ENCODE assay signal across 19 mouse cellular contexts in the genomic region with DNA sequence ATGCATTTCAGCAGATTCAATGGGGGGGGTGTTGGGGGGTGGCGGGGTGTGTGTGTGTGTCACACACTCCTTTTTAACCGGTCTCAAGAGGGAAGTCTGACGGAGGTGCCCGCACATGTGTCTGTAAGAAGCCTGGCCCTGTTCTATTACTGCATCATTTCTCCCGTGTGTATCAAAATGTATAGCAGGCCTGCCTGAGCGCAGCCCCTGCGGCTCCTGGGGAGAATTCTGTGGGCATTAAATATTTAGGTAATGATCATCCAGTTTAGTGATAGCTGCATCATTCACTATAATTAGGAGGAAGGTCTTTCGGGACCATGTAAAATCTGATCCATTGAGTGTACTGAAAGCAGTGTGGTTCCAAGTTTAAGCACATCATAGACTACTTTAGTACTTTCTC.
"Had no signal": no experiment of that assay in that cellular context is flagged by ENCODE, and none has a peak within 500 bp of the region (broad histone marks: within the 10 kb centered on the region; RNA-seq: fewer than 3 reads in every experiment).

No protein-coding gene starts in this region.

- H3K4me3 ChIP-seq: liver, embryonic 15.5 days; lung, embryonic 15.5 days; megakaryocyte, embryonic 14.5 days; midbrain, embryonic 13.5 days; midbrain, embryonic 15.5 days; stomach, embryonic 15.5 days had no signal

- H3K9me3 ChIP-seq: liver, embryonic 15.5 days; lung, embryonic 15.5 days; midbrain, embryonic 13.5 days; midbrain, embryonic 15.5 days; stomach, embryonic 15.5 days had no signal

- H3K36me3 ChIP-seq: liver, embryonic 15.5 days had no signal

- H3K4me2 ChIP-seq: liver, embryonic 15.5 days; lung, embryonic 15.5 days; midbrain, embryonic 11.5 days; midbrain, embryonic 13.5 days; midbrain, embryonic 15.5 days; stomach, embryonic 15.5 days had no signal

- DNase-seq: liver, postnatal 0 days; lung, adult 2 months; lung, postnatal 14 days; lung, postnatal 36 days; retina, postnatal 1 day; right cerebral cortex, adult 18-20 months; thymus, adult 2 months; thymus, postnatal 25 days; thymus, postnatal 4 days had no signal

- H3K27ac ChIP-seq: liver, embryonic 15.5 days; lung, embryonic 15.5 days; macrophage; midbrain, embryonic 13.5 days; midbrain, embryonic 15.5 days; stomach, embryonic 15.5 days; stomach, postnatal 0 days had no signal

- H3K9ac ChIP-seq: liver, embryonic 15.5 days; liver, postnatal 0 days; lung, embryonic 15.5 days; midbrain, embryonic 13.5 days; midbrain, embryonic 15.5 days; stomach, embryonic 15.5 days had no signal

- H3K4me1 ChIP-seq: liver, embryonic 15.5 days; lung, embryonic 15.5 days; midbrain, embryonic 13.5 days; midbrain, embryonic 15.5 days; stomach, embryonic 15.5 days had no signal

- ATAC-seq: liver, postnatal 0 days; lung, postnatal 0 days; midbrain, embryonic 13.5 days; midbrain, embryonic 15.5 days had no signal

- H3K27me3 ChIP-seq: liver, embryonic 15.5 days; lung, embryonic 15.5 days; megakaryocyte, embryonic 14.5 days; midbrain, embryonic 13.5 days; midbrain, embryonic 15.5 days; stomach, embryonic 15.5 days had no signal
